Mouse (Mus musculus) limb, embryonic 12.5 days (tissue): ENCODE data around the gene Cep89. TPM values are rescaled to one million over a fixed set of nuclear protein-coding genes. Genes with fewer than 3 reads are reported as not detected.

Source experiments
- ATAC-seq: fragments of 200-750 bp; cut with Nextera tagmentation; 2 replicates; pipeline ENCODE4 v1.8.0; 2017; ENCODE audit warnings: low read depth, moderate TSS enrichment; ENCODE audit not compliant: insufficient number of reproducible peaks, insufficient read depth, low FRiP score, low TSS enrichment
- H3K27ac ChIP-seq: fragments of 300-500 bp; sonication (generic); 2 replicates; pipeline ENCODE4 v1.5.1; 2016; ENCODE audit warnings: mild to moderate bottlenecking, moderate library complexity
- H3K27me3 ChIP-seq: fragments of 300-500 bp; sonication (generic); 2 replicates; pipeline ENCODE4 v1.6.1; 2016; ENCODE audit warnings: mild to moderate bottlenecking, moderate library complexity
- H3K36me3 ChIP-seq: fragments of 300-500 bp; sonication (generic); 2 replicates; pipeline ENCODE4 v1.6.1; 2016; ENCODE audit warnings: mild to moderate bottlenecking, moderate library complexity
- H3K4me1 ChIP-seq: fragments of 300-500 bp; sonication (generic); replicated peaks from 2 replicates; pipeline ENCODE4 v1.6.1; 2016
- H3K4me2 ChIP-seq: fragments of 300-500 bp; sonication (generic); 2 replicates; pipeline ENCODE4 v1.6.1; 2016; ENCODE audit warnings: mild to moderate bottlenecking, moderate library complexity
- H3K4me3 ChIP-seq: fragments of 300-500 bp; sonication (generic); replicated peaks from 2 replicates; pipeline ENCODE4 v1.5.1; 2016; ENCODE audit warnings: mild to moderate bottlenecking
- H3K9ac ChIP-seq: fragments of 300-500 bp; sonication (generic); replicated peaks from 2 replicates; pipeline ENCODE4 v1.6.1; 2016; ENCODE audit warnings: mild to moderate bottlenecking, moderate library complexity
- H3K9me3 ChIP-seq: fragments of 300-500 bp; sonication (generic); 2 replicates; pipeline ENCODE4 v1.6.1; 2016; ENCODE audit warnings: mild to moderate bottlenecking, moderate library complexity
- WGBS: fragments of 180-500 bp; shearing (Covaris S2); methylation state at CpG from one replicate; pipeline ENCODE4 v1.1.7; 2016; 5-methylcytosine and 5-hydroxymethylcytosine counted together
- polyA plus RNA-seq: library from polyadenylated mRNA; unstranded; fragments of >200 nt; fragmentation: Nextera tagmentation; extraction: Ambion mirVana; gene quantifications from 2 replicates; pipeline ENCODE4 v1.2.1, GENCODE M21; 2016

Gene Cep89
- 55.0 and 56.9 TPM in 2 replicates for polyA plus RNA-seq

GRCm38 (mm10) chr7:35396542-35397168 lies at the start of gene Cep89, which contains the start of gene Faap24:
Gene Cep89, plus strand, starts transcription at chr7:35397035.
Gene Faap24, minus strand, starts transcription at chr7:35396836.
- Histone ChIP-seq H3K4me3 (peak within 1 kb of the TSS; percentile 64), H3K36me3 (peaks cover 45% of the 10 kb centered on the region), H3K27me3 (no peaks in the 10 kb centered on the region), H3K4me2 (peak within 1 kb of the TSS; percentile 76), H3K4me1 (peaks cover 19% of the 10 kb centered on the region), H3K9ac (peak within 1 kb of the TSS; percentile 70), H3K9me3 (no peaks in the 10 kb centered on the region), H3K27ac (no peak within 1 kb of the TSS)
- WGBS = under 1% methylated on average over 28 of the region's 28 CpGs
- peak; percentile 98 for ATAC-seq

GRCm38 (mm10) chr7:35347918-35348700 lies 48.7 kb upstream of the Cep89 start:
- no peaks in the 10 kb centered on the region for H3K9me3 ChIP-seq
- WGBS = 72% methylated on average over 17 of the region's 18 CpGs
- no peak for ATAC-seq
- no peaks in the 10 kb centered on the region for H3K36me3 ChIP-seq
- no peak overlapping the region for H3K4me2 ChIP-seq
- no peaks in the 10 kb centered on the region for H3K27me3 ChIP-seq
- no peak overlapping the region for H3K4me3 ChIP-seq
- H3K4me1 ChIP-seq = no peaks in the 10 kb centered on the region
- H3K27ac ChIP-seq = no peak overlapping the region
- no peak overlapping the region for H3K9ac ChIP-seq

DNA sequence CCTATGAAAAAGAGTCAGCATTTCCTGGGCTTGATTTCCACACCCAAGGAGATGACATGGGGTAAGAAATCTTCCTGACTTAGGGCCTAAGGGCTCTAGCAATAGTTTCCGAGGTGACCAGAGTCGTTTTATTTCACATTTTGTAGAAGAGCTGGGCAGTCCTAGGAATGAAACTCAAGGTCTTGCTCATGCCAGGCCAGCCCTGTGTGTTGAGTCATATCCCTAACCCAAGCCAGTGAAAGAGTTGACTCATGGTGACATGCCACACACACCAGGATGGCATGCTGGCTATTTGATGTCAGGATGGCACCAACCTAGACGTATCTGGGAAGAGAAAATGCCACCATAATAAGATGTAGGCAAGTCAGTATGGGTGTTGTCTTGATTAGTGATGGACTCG lies 47.8 kb upstream of the Cep89 start:
- H3K9ac ChIP-seq = no peak overlapping the region
- WGBS = 87% methylated on average over 4 of the region's 4 CpGs
- no peaks in the 10 kb centered on the region for H3K27me3 ChIP-seq
- no peak overlapping the region for H3K27ac ChIP-seq
- H3K4me3 ChIP-seq = no peak overlapping the region
- H3K4me1 ChIP-seq = no peaks in the 10 kb centered on the region
- no peaks in the 10 kb centered on the region for H3K9me3 ChIP-seq
- no peak overlapping the region for H3K4me2 ChIP-seq
- H3K36me3 ChIP-seq = no peaks in the 10 kb centered on the region
- ATAC-seq = no peak

- WGBS = 90% methylated on average over 8 of the region's 8 CpGs
- Histone ChIP-seq H3K4me2 (no peak overlapping the region), H3K9me3 (no peaks in the 10 kb centered on the region), H3K36me3 (no peaks in the 10 kb centered on the region), H3K4me1 (no peaks in the 10 kb centered on the region), H3K4me3 (no peak overlapping the region), H3K27me3 (no peaks in the 10 kb centered on the region), H3K9ac (no peak overlapping the region), H3K27ac (no peak overlapping the region)
- no peak for ATAC-seq
Measured at GRCm38 (mm10) chr7:35349886-35350684, 46.8 kb upstream of the Cep89 start.

DNA sequence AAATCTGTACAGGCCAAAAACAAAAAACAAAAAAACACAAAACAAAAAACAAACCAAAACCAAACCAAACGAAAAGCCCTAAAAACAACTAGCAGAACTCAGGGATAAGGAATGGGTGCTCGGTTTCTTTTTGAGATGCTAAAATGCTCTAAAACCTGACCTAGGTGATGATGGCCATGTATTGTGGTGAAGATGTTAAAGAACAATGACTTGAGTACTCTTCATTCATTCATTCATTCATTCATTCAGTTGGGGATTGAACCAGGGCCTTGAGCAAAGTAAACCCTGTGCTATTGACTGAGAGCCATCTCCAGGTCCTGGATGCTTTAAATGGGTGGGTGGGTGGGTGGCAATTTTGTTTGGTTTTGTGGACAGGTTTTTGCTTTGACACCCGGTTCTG lies 45.7 kb upstream of the Cep89 start:
- H3K4me1 ChIP-seq = 0 out of 2 replicates have a peak, but pooled peaks cover 5% of the 10 kb centered on the region
- no peaks in the 10 kb centered on the region for H3K36me3 ChIP-seq
- H3K9ac ChIP-seq = no peak overlapping the region
- H3K9me3 ChIP-seq = no peaks in the 10 kb centered on the region
- H3K27me3 ChIP-seq = no peaks in the 10 kb centered on the region
- 93% methylated on average over 3 of the region's 3 CpGs for WGBS
- no peak overlapping the region for H3K4me3 ChIP-seq
- no peak for ATAC-seq
- no peak overlapping the region for H3K4me2 ChIP-seq
- H3K27ac ChIP-seq = no peak overlapping the region

DNA sequence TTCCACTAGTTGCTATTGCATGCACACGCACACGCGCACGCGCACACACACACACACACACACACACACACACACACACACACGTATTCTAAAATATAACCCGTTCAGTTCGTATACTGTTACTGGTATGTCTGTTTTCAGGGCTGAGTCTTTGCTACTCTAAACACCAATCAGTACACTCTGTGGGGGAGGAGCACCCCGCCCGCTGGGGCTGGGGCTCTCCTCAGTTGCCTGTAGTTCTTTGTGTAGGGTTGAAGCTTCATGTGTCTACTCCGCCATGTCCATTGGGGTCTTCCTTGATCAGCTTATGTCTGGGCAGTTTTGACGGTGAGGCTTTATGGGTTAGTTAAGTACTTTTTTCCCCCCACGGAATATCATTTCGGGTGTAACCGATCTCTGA lies 43.5 kb upstream of the Cep89 start:
- Histone ChIP-seq H3K27ac (no peak overlapping the region), H3K4me1 (0 out of 2 replicates have a peak, but pooled peaks cover 5% of the 10 kb centered on the region), H3K4me3 (no peak overlapping the region), H3K9ac (no peak overlapping the region), H3K4me2 (no peak overlapping the region), H3K36me3 (no peaks in the 10 kb centered on the region), H3K9me3 (no peaks in the 10 kb centered on the region), H3K27me3 (no peaks in the 10 kb centered on the region)
- ATAC-seq = no peak
- WGBS = 96% methylated on average over 15 of the region's 15 CpGs

GRCm38 (mm10) chr7:35355303-35355872 lies 41.4 kb upstream of the Cep89 start:
- H3K9me3 ChIP-seq = no peaks in the 10 kb centered on the region
- H3K9ac ChIP-seq = no peak overlapping the region
- no peak for ATAC-seq
- 45% methylated on average over 5 of the region's 5 CpGs for WGBS
- H3K27ac ChIP-seq = no peak overlapping the region
- H3K4me3 ChIP-seq = no peak overlapping the region
- no peaks in the 10 kb centered on the region for H3K36me3 ChIP-seq
- H3K4me1 ChIP-seq = 0 out of 2 replicates have a peak, but pooled peaks cover 5% of the 10 kb centered on the region
- H3K4me2 ChIP-seq = no peak overlapping the region
- H3K27me3 ChIP-seq = no peaks in the 10 kb centered on the region

DNA sequence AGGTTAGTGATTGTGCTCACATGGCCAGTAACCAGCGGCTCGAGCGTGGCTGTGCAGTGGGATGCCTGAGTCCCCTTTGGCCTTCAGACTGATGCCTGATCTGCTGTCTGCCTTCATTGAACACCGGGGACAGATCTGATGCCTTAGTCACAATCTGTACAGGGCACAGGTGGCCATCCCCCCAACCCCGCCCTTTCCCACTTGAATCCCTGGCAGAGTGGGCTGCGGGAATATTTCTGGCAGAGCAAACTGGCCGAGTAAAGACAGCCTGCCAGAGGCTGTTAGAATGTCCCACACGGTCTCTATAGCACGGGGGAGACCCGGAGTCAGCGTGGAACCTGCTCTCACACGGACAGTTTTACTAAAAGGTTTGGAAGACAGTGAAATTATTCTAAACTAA lies 39.2 kb upstream of the Cep89 start:
- ATAC-seq = no peak
- Histone ChIP-seq H3K36me3 (no peaks in the 10 kb centered on the region), H3K9ac (no peak overlapping the region), H3K4me1 (0 out of 2 replicates have a peak, but pooled peaks cover 6% of the 10 kb centered on the region), H3K27me3 (no peaks in the 10 kb centered on the region), H3K4me2 (no peak overlapping the region), H3K9me3 (no peaks in the 10 kb centered on the region), H3K27ac (no peak overlapping the region), H3K4me3 (no peak overlapping the region)
- 82% methylated on average over 12 of the region's 12 CpGs for WGBS

DNA sequence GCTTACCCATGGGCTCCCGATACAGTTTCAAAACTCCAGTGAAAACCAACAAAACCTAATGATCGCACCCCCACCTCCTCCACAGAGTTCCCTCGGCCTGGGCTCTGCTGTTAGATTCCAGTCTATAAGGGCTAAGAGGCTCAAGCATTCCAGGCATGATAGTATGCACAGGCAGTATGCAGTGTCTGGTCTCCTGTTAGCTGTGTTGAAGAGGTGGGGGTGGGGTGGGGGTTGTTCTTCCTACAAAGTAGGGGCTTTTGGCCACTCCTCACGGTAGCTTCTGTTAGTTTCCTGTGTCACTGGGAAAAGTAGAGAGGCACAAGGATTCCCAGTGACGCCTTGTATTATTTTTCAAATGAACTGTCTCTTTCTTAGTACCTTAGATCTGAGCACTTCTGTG lies 34.6 kb upstream of the Cep89 start:
- Histone ChIP-seq H3K9ac (no peak overlapping the region), H3K4me1 (0 out of 2 replicates have a peak, but pooled peaks cover 12% of the 10 kb centered on the region), H3K27me3 (no peaks in the 10 kb centered on the region), H3K9me3 (no peaks in the 10 kb centered on the region), H3K4me3 (no peak overlapping the region), H3K4me2 (no peak overlapping the region), H3K27ac (no peak overlapping the region), H3K36me3 (no peaks in the 10 kb centered on the region)
- 78% methylated on average over 5 of the region's 5 CpGs for WGBS
- no peak for ATAC-seq

- no peaks in the 10 kb centered on the region for H3K36me3 ChIP-seq
- 71% methylated on average over 5 of the region's 5 CpGs for WGBS
- no peak overlapping the region for H3K9ac ChIP-seq
- ATAC-seq = no peak
- 0 out of 2 replicates have a peak, but pooled peaks cover 12% of the 10 kb centered on the region for H3K4me1 ChIP-seq
- no peak overlapping the region for H3K4me3 ChIP-seq
- H3K9me3 ChIP-seq = no peaks in the 10 kb centered on the region
- H3K27me3 ChIP-seq = no peaks in the 10 kb centered on the region
- H3K4me2 ChIP-seq = no peak overlapping the region
- no peak overlapping the region for H3K27ac ChIP-seq
Measured at GRCm38 (mm10) chr7:35362868-35363267, 34.0 kb upstream of the Cep89 start.
